Mouse (Mus musculus) G1E (cell line): ENCODE results near the gene Dcaf6. TPM values are rescaled to one million over a fixed set of nuclear protein-coding genes. Genes with fewer than 3 reads are reported as not detected.
A peak's percentile ranks its signal among the peaks of the same experiment; 100 is the strongest.

ENCODE experiments used
- ATAC-seq: 2 replicates; pipeline ENCODE4 v1.8.0; 2016; ENCODE audit warnings: mild to moderate bottlenecking; ENCODE audit not compliant: insufficient number of reproducible peaks, poor library complexity, low FRiP score, severe bottlenecking; ENCODE audit errors: extremely low read depth
- DNase-seq: peaks from one replicate; pipeline ENCODE4 v3.0.0; 2012; ENCODE audit warnings: low spot score
- H3K27me3 ChIP-seq: 2 replicates; pipeline ENCODE4 v1.6.1; 2012; ENCODE audit warnings: mild to moderate bottlenecking, low read length, inconsistent platforms; ENCODE audit not compliant: insufficient read depth
- H3K36me3 ChIP-seq: replicated peaks from 2 replicates; pipeline ENCODE3; 2012; ENCODE audit warnings: mild to moderate bottlenecking, inconsistent platforms
- H3K4me1 ChIP-seq: 2 replicates; pipeline ENCODE4 v1.6.1; 2012; ENCODE audit warnings: low read depth, low read length, inconsistent platforms, mixed read lengths; ENCODE audit not compliant: insufficient read depth
- H3K4me3 ChIP-seq: 2 replicates; pipeline ENCODE4 v1.5.1; 2012; ENCODE audit warnings: low read depth, mild to moderate bottlenecking, inconsistent platforms, low read length, moderate library complexity, mixed read lengths
- H3K9me3 ChIP-seq: replicated peaks from 2 replicates; pipeline ENCODE4 v1.6.1; 2012; ENCODE audit warnings: inconsistent platforms
- CTCF ChIP-seq: IDR thresholded peaks from 2 replicates; pipeline ENCODE4 v1.5.1; 2012; ENCODE audit warnings: low read depth, low read length, inconsistent platforms, mixed read lengths
- GATA1 ChIP-seq: IDR thresholded peaks from 2 replicates; pipeline ENCODE4 v1.6.1; 2012; ENCODE audit warnings: borderline replicate concordance, low read length, inconsistent platforms, mixed read lengths
- GATA2 ChIP-seq: IDR thresholded peaks from 2 replicates; pipeline ENCODE4 v1.6.1; 2012; ENCODE audit warnings: low read depth, low read length, inconsistent platforms, borderline replicate concordance
- POLR2AphosphoS5 ChIP-seq: IDR thresholded peaks from 2 replicates; pipeline ENCODE4 v1.6.1; 2012; ENCODE audit warnings: low read depth, low read length, inconsistent platforms; ENCODE audit not compliant: insufficient replicate concordance
- TAL1 ChIP-seq: conservative IDR thresholded peaks from 2 replicates; pipeline ENCODE4 v1.6.1; 2012; ENCODE audit warnings: low read depth, low read length, inconsistent platforms, mixed read lengths
- polyA plus RNA-seq: library from polyadenylated mRNA; stranded (reverse); fragments of >175 nt; gene quantifications from 2 replicates; pipeline ENCODE4 v1.2.3, GENCODE M21; 2012
- total RNA-seq, 2 experiments: library from RNA; stranded (forward) in 1 of 2; stranded (reverse) in 1 of 2; fragments of 200-1000 nt in 1 of 2; fragments of >200 nt in 1 of 2; fragmentation: Nextera tagmentation in 1 of 2; gene quantifications; 2 replicates each; pipeline ENCODE4 v1.2.3; 2014 to 2017

Gene Dcaf6
- total and polyA plus RNA-seq, 3 experiments: 47.3 to 110 (median 65.7) TPM

GRCm38 (mm10) chr1:165460801-165461377, 614 bp upstream of the Dcaf6 start:
- H3K27me3 ChIP-seq: no peaks in the 10 kb centered on the region
- ATAC-seq: peak; percentile 89

DNA sequence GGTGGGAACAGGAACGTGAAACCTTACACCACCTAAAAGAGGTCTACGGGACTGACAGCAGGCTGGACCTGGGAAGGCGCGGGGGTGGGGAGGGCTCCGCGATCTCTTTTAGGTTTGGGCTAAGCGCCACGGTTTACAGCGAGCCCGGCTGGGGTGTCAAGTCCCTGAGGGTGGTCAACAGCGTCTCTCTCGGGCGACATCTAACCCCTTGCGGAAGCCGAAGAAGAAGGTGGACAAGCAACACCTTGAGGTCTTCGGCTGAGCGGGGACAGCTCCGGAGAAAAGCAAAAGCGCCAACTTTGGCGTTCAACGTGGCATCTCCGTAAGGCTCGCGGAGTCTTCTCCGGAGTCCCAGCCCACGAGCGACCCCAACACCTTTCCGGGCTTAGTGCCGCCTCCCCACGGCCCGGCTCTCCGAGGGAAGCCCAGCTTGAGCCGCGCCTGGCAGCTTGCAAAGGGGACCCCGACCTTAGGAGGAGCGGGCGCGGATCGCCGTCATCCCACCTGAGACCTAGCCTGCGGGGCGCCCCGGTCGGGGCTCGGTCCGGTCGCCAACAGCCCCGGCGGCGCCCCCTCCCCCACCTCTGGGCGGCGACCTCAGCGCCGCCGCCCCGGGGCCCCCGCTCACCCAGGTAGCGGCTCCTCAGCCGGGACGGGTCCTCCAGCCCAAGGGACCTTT, 633 bp downstream of the Dcaf6 start:
- ATAC-seq: no peak
- peak; percentile 37 for DNase-seq
- Histone ChIP-seq H3K36me3 (peaks cover 4% of the 10 kb centered on the region), H3K27me3 (no peaks in the 10 kb centered on the region), H3K4me3 (peak overlapping the region; percentile 91), H3K4me1 (peaks cover 19% of the 10 kb centered on the region), H3K9me3 (no peaks in the 10 kb centered on the region)
- no peak for TF ChIP-seq GATA2
- no peak for TF ChIP-seq POLR2AphosphoS5
- no peak for TF ChIP-seq GATA1
- TF ChIP-seq TAL1: no peak
- TF ChIP-seq CTCF: no peak

More at GRCm38 (mm10) chr1:165460801-165461377, 614 bp upstream of the Dcaf6 start:
- Histone ChIP-seq H3K36me3 (peaks cover 4% of the 10 kb centered on the region), H3K4me1 (peaks cover 19% of the 10 kb centered on the region), H3K4me3 (peak overlapping the region; percentile 91), H3K9me3 (no peaks in the 10 kb centered on the region)
- DNase-seq: peak; percentile 96
- TF ChIP-seq GATA2: no peak
- TF ChIP-seq GATA1: no peak
- no peak for TF ChIP-seq CTCF
- no peak for TF ChIP-seq POLR2AphosphoS5
- no peak for TF ChIP-seq TAL1

- H3K36me3 ChIP-seq: peaks cover 8% of the 10 kb centered on the region
- no peaks in the 10 kb centered on the region for H3K27me3 ChIP-seq
- ATAC-seq: no peak
- peaks cover 19% of the 10 kb centered on the region for H3K4me1 ChIP-seq
- no peaks in the 10 kb centered on the region for H3K9me3 ChIP-seq
- DNase-seq: no peak
- peak overlapping the region; percentile 91 for H3K4me3 ChIP-seq
- no peak for TF ChIP-seq CTCF
- TF ChIP-seq POLR2AphosphoS5: no peak
- TF ChIP-seq GATA2: no peak
- no peak for TF ChIP-seq TAL1
- no peak for TF ChIP-seq GATA1
These were observed 1.2 kb downstream of the Dcaf6 start for GRCm38 (mm10) chr1:165459041-165459502.

DNA sequence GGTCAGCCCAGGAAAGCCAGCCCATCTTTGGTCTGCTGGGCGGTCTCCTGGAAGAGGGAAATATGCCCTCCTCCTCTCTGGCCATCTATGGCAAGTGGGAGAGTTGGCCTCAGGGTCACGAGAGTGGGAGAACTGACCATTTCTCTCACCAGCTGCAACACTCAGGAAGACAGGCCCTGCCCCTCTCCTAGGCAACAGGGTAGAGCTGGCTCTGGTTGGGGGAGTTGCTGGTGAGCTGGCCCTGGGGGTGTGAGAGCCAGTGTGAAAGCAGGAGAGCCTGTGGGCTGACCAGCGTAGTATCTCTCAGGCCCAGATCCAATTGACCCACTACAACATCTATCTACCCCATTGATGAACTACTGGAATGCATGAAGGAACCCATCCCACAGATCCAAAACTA, 18.6 kb downstream of the Dcaf6 start:
- Histone ChIP-seq H3K9me3 (no peaks in the 10 kb centered on the region), H3K27me3 (no peaks in the 10 kb centered on the region), H3K4me1 (peaks cover 38% of the 10 kb centered on the region), H3K36me3 (peaks cover 25% of the 10 kb centered on the region), H3K4me3 (no peak overlapping the region)
- ATAC-seq (no peak), DNase-seq (no peak)
- TF ChIP-seq POLR2AphosphoS5 (no peak), TAL1 (no peak), CTCF (no peak), GATA1 (no peak), GATA2 (no peak)

DNA sequence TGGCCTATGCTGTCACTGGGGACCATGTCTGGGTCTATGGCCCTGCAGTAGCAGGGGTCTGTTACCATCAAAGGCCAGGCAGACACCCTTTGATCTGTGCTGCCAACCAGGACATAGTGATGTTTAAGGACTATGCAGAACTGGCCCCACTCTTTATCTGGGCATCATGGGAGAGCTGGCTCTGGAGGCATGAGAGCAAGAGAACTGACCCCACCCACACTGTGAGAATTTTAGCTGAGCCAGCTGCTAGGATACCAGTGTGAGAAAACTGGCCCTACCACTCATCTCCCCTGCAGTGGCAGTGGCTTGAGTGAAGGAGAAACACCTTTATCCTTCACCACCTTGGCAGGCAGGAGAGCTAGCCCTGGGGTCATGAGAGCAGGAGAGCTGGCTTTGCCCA, 19.1 kb downstream of the Dcaf6 start:
- no peaks in the 10 kb centered on the region for H3K9me3 ChIP-seq
- no peak overlapping the region for H3K4me3 ChIP-seq
- ATAC-seq: no peak
- no peak for DNase-seq
- H3K36me3 ChIP-seq: peaks cover 30% of the 10 kb centered on the region
- no peak for TF ChIP-seq GATA2
- no peak for TF ChIP-seq TAL1
- H3K27me3 ChIP-seq: no peaks in the 10 kb centered on the region
- peaks cover 38% of the 10 kb centered on the region for H3K4me1 ChIP-seq

- no peak for DNase-seq
- Histone ChIP-seq H3K9me3 (no peaks in the 10 kb centered on the region), H3K27me3 (no peaks in the 10 kb centered on the region), H3K4me1 (peaks cover 38% of the 10 kb centered on the region), H3K4me3 (no peak overlapping the region), H3K36me3 (peaks cover 30% of the 10 kb centered on the region)
- no peak for ATAC-seq
- TF ChIP-seq GATA1 (no peak), TAL1 (no peak), POLR2AphosphoS5 (no peak), CTCF (no peak), GATA2 (no peak)
These were observed 19.5 kb downstream of the Dcaf6 start for GRCm38 (mm10) chr1:165440788-165441187.
